Mouse (Mus musculus) gastrocnemius, postnatal 25 days (tissue): ENCODE data around the gene Rbm3. TPM values are rescaled to one million over a fixed set of nuclear protein-coding genes. Genes with fewer than 3 reads are reported as not detected.
A peak's percentile ranks its signal among the peaks of the same experiment; 100 is the strongest.

Source experiments
- DNase-seq: peaks from one replicate; pipeline ENCODE4 v3.0.0; 2022
- long read RNA-seq, 2 experiments: library from polyadenylated mRNA; stranded (forward); transcript quantifications; one replicate each; pipeline ENCODE4 v2.0.0; 2021
- total RNA-seq, 2 experiments: library from RNA; stranded (reverse); gene quantifications; 1 replicate in 1 of 2; 2 replicates in 1 of 2; pipeline ENCODE4 v1.2.3; 2021

The Rbm3 gene
- total RNA-seq = 10 to 100 TPM; 44.1 to 60.8 TPM
- long read RNA-seq, experiment 1, transcript Rbm3-206 (7 exons, 1,338 nt) = major isoform, 32 of 76 reads
- long read RNA-seq, experiment 1, transcript Rbm3-203 (7 exons, 1,225 nt) = minor isoform, 11 of 76 reads
- long read RNA-seq, experiment 1, transcript Rbm3-202 (7 exons, 1,183 nt) = minor isoform, 12 of 76 reads
- long read RNA-seq, experiment 1, transcript Rbm3-204 (7 exons, 1,152 nt) = minor isoform, 8 of 76 reads
- long read RNA-seq, experiment 1, partial matches to known transcripts = 6 of 76 reads
- long read RNA-seq, experiment 1, other reads (novel, unspliced or antisense) = 5 of 76 reads
- long read RNA-seq, experiment 2, transcript Rbm3-206 (7 exons, 1,338 nt) = major isoform, 25 of 72 reads
- long read RNA-seq, experiment 2, transcript Rbm3-203 (7 exons, 1,225 nt) = minor isoform, 14 of 72 reads
- long read RNA-seq, experiment 2, transcript Rbm3-202 (7 exons, 1,183 nt) = minor isoform, 7 of 72 reads
- long read RNA-seq, experiment 2, transcript Rbm3-204 (7 exons, 1,152 nt) = minor isoform, 10 of 72 reads
- long read RNA-seq, experiment 2, partial matches to known transcripts = 11 of 72 reads
- long read RNA-seq, experiment 2, other reads (novel, unspliced or antisense) = 5 of 72 reads

GRCm38 (mm10) chrX:8145153-8145991 is at the start of gene Rbm3:
TSS of gene Rbm3 (minus strand) at chrX:8145880.
- peak; percentile 78 for DNase-seq

GRCm38 (mm10) chrX:8193419-8193723 is 47.7 kb upstream of the Rbm3 start, which contains the start of gene Ebp:
TSS of gene Ebp (minus strand) at chrX:8193512.
- DNase-seq = no peak

GRCm38 (mm10) chrX:8192640-8193418 is 47.1 kb upstream of the Rbm3 start:
- DNase-seq = peak; percentile 81

GRCm38 (mm10) chrX:8192126-8192639 is 46.5 kb upstream of the Rbm3 start:
- no peak for DNase-seq

- no peak for DNase-seq
These were observed 37.3 kb upstream of the Rbm3 start for GRCm38 (mm10) chrX:8182871-8183540.

GRCm38 (mm10) chrX:8179646-8180045 is 34.0 kb upstream of the Rbm3 start:
- no peak for DNase-seq

GRCm38 (mm10) chrX:8178871-8179270 is 33.2 kb upstream of the Rbm3 start:
- DNase-seq = no peak

- peak; percentile 82 for DNase-seq
These were observed 30.1 kb upstream of the Rbm3 start, which contains the start of gene Tbc1d25 for GRCm38 (mm10) chrX:8175504-8176385. TSS of gene Tbc1d25 (minus strand) at chrX:8176181.

- no peak for DNase-seq
These were observed 29.5 kb upstream of the Rbm3 start for GRCm38 (mm10) chrX:8175169-8175503.

GRCm38 (mm10) chrX:8167716-8168647 is 22.3 kb upstream of the Rbm3 start:
- DNase-seq = no peak

- DNase-seq = no peak
These were observed 18.8 kb upstream of the Rbm3 start for GRCm38 (mm10) chrX:8164471-8164870.

- DNase-seq = no peak
These were observed 17.4 kb upstream of the Rbm3 start for GRCm38 (mm10) chrX:8163076-8163475.

- no peak for DNase-seq
These were observed 1.9 kb downstream of the Rbm3 start for GRCm38 (mm10) chrX:8143750-8144149.

- DNase-seq = no peak
These were observed 2.7 kb downstream of the Rbm3 start for GRCm38 (mm10) chrX:8142948-8143347.

- DNase-seq = no peak
These were observed 4.6 kb downstream of the Rbm3 start for GRCm38 (mm10) chrX:8141058-8141457.

- no peak for DNase-seq
These were observed 5.2 kb downstream of the Rbm3 start for GRCm38 (mm10) chrX:8140446-8140845.

- DNase-seq = no peak
These were observed 6.2 kb downstream of the Rbm3 start for GRCm38 (mm10) chrX:8139480-8139879.

GRCm38 (mm10) chrX:8135886-8136285 is 9.8 kb downstream of the Rbm3 start:
- DNase-seq = no peak
